Mouse (Mus musculus) CH12.LX (cell line): ENCODE measurements around the gene Coasy. TPM values are rescaled to one million over a fixed set of nuclear protein-coding genes. Genes with fewer than 3 reads are reported as not detected.

Experiments used
- DNase-seq: peaks from one replicate; pipeline ENCODE4 v3.0.0-alpha.2; 2013; ENCODE audit errors: extremely low read depth
- H3K27ac ChIP-seq: 2 replicates; pipeline ENCODE4 v1.5.1; 2012; ENCODE audit warnings: low read depth, mild to moderate bottlenecking, control low read depth, moderate library complexity; ENCODE audit not compliant: insufficient read depth
- H3K27me3 ChIP-seq: replicated peaks from 2 replicates; pipeline ENCODE3; 2012; ENCODE audit warnings: inconsistent platforms
- H3K36me3 ChIP-seq, 2 experiments: replicated peaks in 1 of 2; 2 replicates each; pipeline versions ENCODE3 to v1.6.1; 2012; ENCODE audit warnings: inconsistent platforms in 1 of 2, low read length in 1 of 2, mild to moderate bottlenecking in 1 of 2, mixed read lengths in 1 of 2, moderate library complexity in 1 of 2; ENCODE audit not compliant: control insufficient read depth in 1 of 2, insufficient read depth in 1 of 2
- H3K4me1 ChIP-seq, 2 experiments: 2 replicates each; pipeline ENCODE4 v1.6.1; 2012; ENCODE audit warnings: inconsistent platforms in 1 of 2, moderate library complexity in 1 of 2; ENCODE audit not compliant: insufficient read depth in 2 of 2, control insufficient read depth in 1 of 2
- H3K4me2 ChIP-seq: 2 replicates; pipeline ENCODE4 v1.6.1; 2012; ENCODE audit warnings: low read depth, mild to moderate bottlenecking, control low read depth; ENCODE audit not compliant: poor library complexity, insufficient read depth, severe bottlenecking
- H3K4me3 ChIP-seq, 3 experiments: fragments of 150-350 bp in 1 of 3; sonication (generic) in 1 of 3; replicated peaks in 1 of 3; 2 replicates each; pipeline versions ENCODE3 to v1.5.1; 2011 to 2012; ENCODE audit warnings: low read depth in 2 of 3, low read length in 2 of 3, mild to moderate bottlenecking in 2 of 3, moderate library complexity in 2 of 3, control low read depth in 1 of 3, improper control_type of control experiment in 1 of 3, inconsistent platforms in 1 of 3, mixed read lengths in 1 of 3; ENCODE audit not compliant: poor library complexity in 1 of 3
- H3K79me2 ChIP-seq: replicated peaks from 2 replicates; pipeline ENCODE4 v1.6.1; 2012; ENCODE audit warnings: mild to moderate bottlenecking, moderate library complexity; ENCODE audit not compliant: control insufficient read depth, poor library complexity, insufficient read depth, severe bottlenecking; ENCODE audit errors: extremely low read depth
- H3K9ac ChIP-seq: 2 replicates; pipeline ENCODE4 v1.6.1; 2012; ENCODE audit warnings: low read depth, mild to moderate bottlenecking, control low read depth, moderate library complexity; ENCODE audit not compliant: insufficient read depth
- H3K9me3 ChIP-seq: replicated peaks from 2 replicates; pipeline ENCODE3; 2012; ENCODE audit warnings: low read length, inconsistent platforms, mixed read lengths
- BHLHE40 ChIP-seq: IDR thresholded peaks from 2 replicates; pipeline ENCODE4 v1.6.1; 2011; ENCODE audit warnings: mild to moderate bottlenecking, low read depth, low read length, improper control_type of control experiment
- CHD1 ChIP-seq: IDR thresholded peaks from 2 replicates; pipeline ENCODE4 v1.6.1; 2012; ENCODE audit warnings: low read depth, low read length, improper control_type of control experiment, inconsistent platforms
- CTCF ChIP-seq, 2 experiments: IDR thresholded peaks in 1 of 2; conservative IDR thresholded peaks in 1 of 2; 2 replicates each; pipeline ENCODE4 v1.5.1; 2011 to 2012; ENCODE audit warnings: low read depth in 2 of 2, low read length in 2 of 2, improper control_type of control experiment in 1 of 2, inconsistent platforms in 1 of 2, mild to moderate bottlenecking in 1 of 2, moderate library complexity in 1 of 2
- ELF1 ChIP-seq: IDR thresholded peaks from 2 replicates; pipeline ENCODE4 v1.6.1; 2014; ENCODE audit warnings: low read depth, mild to moderate bottlenecking, inconsistent platforms, low read length, improper control_type of control experiment
- HCFC1 ChIP-seq: IDR thresholded peaks from 2 replicates; pipeline ENCODE4 v1.6.1; 2012; ENCODE audit warnings: low read depth, mild to moderate bottlenecking, inconsistent platforms, low read length, improper control_type of control experiment
- JUND ChIP-seq: conservative IDR thresholded peaks from 2 replicates; pipeline ENCODE4 v1.6.1; 2011; ENCODE audit warnings: low read depth, low read length, improper control_type of control experiment
- MAX ChIP-seq: IDR thresholded peaks from 2 replicates; pipeline ENCODE4 v1.6.1; 2011; ENCODE audit warnings: low read length, improper control_type of control experiment
- MAZ ChIP-seq: IDR thresholded peaks from 2 replicates; pipeline ENCODE4 v1.6.1; 2012; ENCODE audit warnings: low read depth, mild to moderate bottlenecking, inconsistent platforms, low read length, improper control_type of control experiment, moderate library complexity
- MEF2A ChIP-seq: IDR thresholded peaks from 2 replicates; pipeline ENCODE4 v1.6.1; 2014; ENCODE audit warnings: low read depth, mild to moderate bottlenecking, inconsistent platforms, low read length, improper control_type of control experiment, borderline replicate concordance
- MXI1 ChIP-seq: IDR thresholded peaks from 2 replicates; pipeline ENCODE4 v1.6.1; 2011; ENCODE audit warnings: mild to moderate bottlenecking, low read depth, low read length, improper control_type of control experiment
- MYC ChIP-seq: IDR thresholded peaks from 2 replicates; pipeline ENCODE4 v1.6.1; 2011; ENCODE audit warnings: low read depth, mild to moderate bottlenecking, improper control_type of control experiment, low read length
- NELFE ChIP-seq: IDR thresholded peaks from 2 replicates; pipeline ENCODE4 v1.6.1; 2011; ENCODE audit warnings: low read depth, low read length, improper control_type of control experiment
- NRF1 ChIP-seq: IDR thresholded peaks from 2 replicates; pipeline ENCODE4 v1.6.1; 2014; ENCODE audit warnings: low read depth, mild to moderate bottlenecking, inconsistent platforms, low read length, improper control_type of control experiment, moderate library complexity
- POLR2A ChIP-seq: IDR thresholded peaks from 2 replicates; pipeline ENCODE4 v1.6.1; 2011; ENCODE audit warnings: low read depth, mild to moderate bottlenecking, improper control_type of control experiment, low read length
- POLR2AphosphoS2 ChIP-seq: IDR thresholded peaks from 2 replicates; pipeline ENCODE4 v1.6.1; 2011; ENCODE audit warnings: low read depth, low read length, improper control_type of control experiment
- RAD21 ChIP-seq: IDR thresholded peaks from 2 replicates; pipeline ENCODE4 v1.6.1; 2011; ENCODE audit warnings: low read depth, mild to moderate bottlenecking, low read length, improper control_type of control experiment, moderate library complexity
- SIN3A ChIP-seq: IDR thresholded peaks from 2 replicates; pipeline ENCODE4 v1.6.1; 2012; ENCODE audit warnings: low read length, improper control_type of control experiment, inconsistent platforms
- SMC3 ChIP-seq: IDR thresholded peaks from 2 replicates; pipeline ENCODE4 v1.6.1; 2011; ENCODE audit warnings: low read depth, low read length, improper control_type of control experiment
- TBP ChIP-seq: conservative IDR thresholded peaks from 2 replicates; pipeline ENCODE4 v1.6.1; 2011; ENCODE audit warnings: low read depth, low read length, improper control_type of control experiment
- TCF12 ChIP-seq: IDR thresholded peaks from 2 replicates; pipeline ENCODE4 v1.6.1; 2014; ENCODE audit warnings: low read depth, mild to moderate bottlenecking, inconsistent platforms, low read length, improper control_type of control experiment
- USF1 ChIP-seq: IDR thresholded peaks from 2 replicates; pipeline ENCODE4 v1.6.1; 2014; ENCODE audit warnings: low read depth, mild to moderate bottlenecking, inconsistent platforms, low read length, improper control_type of control experiment
- USF2 ChIP-seq: conservative IDR thresholded peaks from 2 replicates; pipeline ENCODE4 v1.6.1; 2011; ENCODE audit warnings: low read depth, low read length, improper control_type of control experiment
- ZMIZ1 ChIP-seq: IDR thresholded peaks from 2 replicates; pipeline ENCODE4 v1.6.1; 2012; ENCODE audit warnings: low read depth, mild to moderate bottlenecking, inconsistent platforms, low read length, improper control_type of control experiment
- ZNF384 ChIP-seq: IDR thresholded peaks from 2 replicates; pipeline ENCODE4 v1.6.1; 2012; ENCODE audit warnings: low read depth, low read length, improper control_type of control experiment, inconsistent platforms
- dilution Hi-C: fragments of 300-500 bp; cut with MboI; formaldehyde crosslinking; loops from 2 replicates; pipeline ENCODE4 v1.14.3; 2020; ENCODE audit warnings: low sequenced_read_pairs; ENCODE audit not compliant: extremely low pct_unique_long_range_greater_than_20kb, extremely low pct_ligation_motif_present
- in situ Hi-C: fragments of 300-500 bp; cut with MboI; formaldehyde crosslinking; loops from 3 replicates; pipeline ENCODE4 v1.14.3; 2019; ENCODE audit warnings: low sequenced_read_pairs, low pct_ligation_motif_present, low pct_unique_long_range_greater_than_20kb, mixed read lengths
- polyA plus RNA-seq: library from polyadenylated mRNA; unstranded; fragments of >175 nt; gene quantifications from 2 replicates; pipeline ENCODE4 v1.2.1, GENCODE M21; 2012; ENCODE audit warnings: low read depth; ENCODE audit not compliant: insufficient read length
- total RNA-seq, 2 experiments: library from RNA; depleted of rRNA; stranded (reverse); fragments of 300-350 nt in 1 of 2; fragments of >200 nt in 1 of 2; gene quantifications; 2 replicates each; pipeline ENCODE4 v1.2.3; 2012 to 2014

Coasy gene
- total and polyA plus RNA-seq, 3 experiments, result 60.4 to 78.9 (median 63.4) TPM

- Histone ChIP-seq H3K9ac (peak within 1 kb of the TSS; percentile 77), H3K4me1 (peaks cover 26 to 62% of the 10 kb centered on the region in 2 experiments), H3K9me3 (no peaks in the 10 kb centered on the region), H3K27ac (peak within 1 kb of the TSS; percentile 63), H3K27me3 (no peaks in the 10 kb centered on the region), H3K4me2 (peak within 1 kb of the TSS; percentile 53), H3K36me3 (peaks cover 44 to 70% of the 10 kb centered on the region in 2 experiments), H3K4me3 (peak within 1 kb of the TSS; percentile 49 to 79 (median 68)), H3K79me2 (peaks cover 22% of the 10 kb centered on the region; the same call in 1 of the 2 replicates)
- in situ Hi-C loops (loop anchor here (10.0 kb wide), 1 partner anchor 218 kb away; the partner anchor contains the start of gene Becn1), dilution Hi-C loops (no loop called here)
- peak; percentile 98 for DNase-seq
- TF ChIP-seq USF1 (peak; percentile 98), USF2 (peak; percentile 99), SIN3A (peak; percentile 88; the same call in 1 of the 2 replicates), CTCF (conservative IDR thresholded peaks at IDR 0.05 in 1 of 2, IDR thresholded peaks at IDR 0.05 in 1 of 2; ENCODE audit: low read depth in 2 of 2, low read length in 2 of 2) (no peak), POLR2AphosphoS2 (peak; percentile 75; the same call in 1 of the 2 replicates), TCF12 (peak; percentile 70), MYC (no peak; the same call in 1 of the 2 replicates), MAX (peak; percentile 97), ELF1 (peak; percentile 95), TBP (peak; percentile 92), ZMIZ1 (peak; percentile 21; the same call in 1 of the 2 replicates), RAD21 (no peak), MEF2A (no peak), CHD1 (no peak), POLR2A (peak; percentile 90), NELFE (peak; percentile 84), MXI1 (peak; percentile 48; the same call in 1 of the 2 replicates), MAZ (peak; percentile 96), JUND (peak; percentile 37; the same call in 1 of the 2 replicates), ZNF384 (no peak), BHLHE40 (peak; percentile 96), HCFC1 (peak; percentile 76), NRF1 (peak; percentile 93), SMC3 (no peak)
Observed at GRCm38 (mm10) chr11:101086756-101087681, 4.7 kb downstream of the Coasy start, which contains the start of gene Mlx. Gene Mlx (plus strand): TSS chr11:101087277.
